Mouse (Mus musculus) embryonic facial prominence, embryonic 10.5 days (tissue): ENCODE measurements at regions not wholly inside any gene's neighbourhood (a gene's known extent, or its start where the extent isn't known, plus 50 kb on each side); places are given as distances from the start of the nearest gene placed in this dataset.
"Not testable (repeated sequence)": the region's sequence is repeated elsewhere in the genome, so short reads cannot be mapped to it uniquely, and the experiment has no call there.

Experiments used
- DNase-seq: peaks from one replicate; pipeline ENCODE4 v3.0.0-alpha.2; 2017; ENCODE audit warnings: low spot score
- H3K27ac ChIP-seq: fragments of 300-500 bp; sonication (generic); replicated peaks from 2 replicates; pipeline ENCODE4 v1.5.1; 2016; ENCODE audit warnings: mild to moderate bottlenecking
- H3K27me3 ChIP-seq: fragments of 300-500 bp; sonication (generic); replicated peaks from 2 replicates; pipeline ENCODE4 v1.6.1; 2016; ENCODE audit warnings: low read depth, mild to moderate bottlenecking; ENCODE audit not compliant: poor library complexity, severe bottlenecking
- H3K36me3 ChIP-seq: fragments of 300-500 bp; sonication (generic); replicated peaks from 2 replicates; pipeline ENCODE4 v1.6.1; 2016; ENCODE audit warnings: mild to moderate bottlenecking, moderate library complexity
- H3K4me1 ChIP-seq: fragments of 300-500 bp; sonication (generic); 2 replicates; pipeline ENCODE4 v1.6.1; 2016
- H3K4me3 ChIP-seq: fragments of 300-500 bp; sonication (generic); 2 replicates; pipeline ENCODE4 v1.5.1; 2016; ENCODE audit warnings: mild to moderate bottlenecking, moderate library complexity
- H3K9me3 ChIP-seq: fragments of 300-500 bp; sonication (generic); 2 replicates; pipeline ENCODE4 v1.6.1; 2016; ENCODE audit warnings: mild to moderate bottlenecking
- WGBS: fragments of 180-500 bp; shearing (Covaris S2); methylation state at CpG from one replicate; pipeline ENCODE4 v1.1.7; 2016; 5-methylcytosine and 5-hydroxymethylcytosine counted together

DNA sequence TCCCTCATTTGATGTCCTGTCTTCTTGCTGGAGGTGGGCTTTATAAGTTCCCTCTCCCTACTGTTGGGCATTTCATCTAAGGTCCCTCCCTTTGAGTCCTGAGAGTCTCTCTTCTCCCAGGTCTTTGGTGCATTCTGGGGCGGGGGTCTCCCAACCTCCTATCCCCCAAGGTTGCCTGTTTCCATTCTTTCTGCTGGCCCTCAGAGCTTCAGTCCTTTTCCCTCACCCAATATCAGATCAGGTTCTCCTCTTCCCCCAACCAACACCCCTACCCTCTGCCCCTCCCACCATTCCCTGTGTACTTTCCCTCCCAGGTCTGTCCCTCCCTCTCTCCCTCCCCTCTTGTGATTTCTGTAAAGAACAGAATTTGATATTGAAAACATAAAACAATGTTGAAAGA is 297.9 kb downstream of the Med10 start:
- not testable (repeated sequence) for H3K4me3 ChIP-seq, H3K4me1 ChIP-seq, H3K27me3 ChIP-seq, H3K36me3 ChIP-seq, H3K27ac ChIP-seq, DNase-seq, H3K9me3 ChIP-seq
- WGBS: 76% methylated on average over 1 of the region's 1 CpGs

DNA sequence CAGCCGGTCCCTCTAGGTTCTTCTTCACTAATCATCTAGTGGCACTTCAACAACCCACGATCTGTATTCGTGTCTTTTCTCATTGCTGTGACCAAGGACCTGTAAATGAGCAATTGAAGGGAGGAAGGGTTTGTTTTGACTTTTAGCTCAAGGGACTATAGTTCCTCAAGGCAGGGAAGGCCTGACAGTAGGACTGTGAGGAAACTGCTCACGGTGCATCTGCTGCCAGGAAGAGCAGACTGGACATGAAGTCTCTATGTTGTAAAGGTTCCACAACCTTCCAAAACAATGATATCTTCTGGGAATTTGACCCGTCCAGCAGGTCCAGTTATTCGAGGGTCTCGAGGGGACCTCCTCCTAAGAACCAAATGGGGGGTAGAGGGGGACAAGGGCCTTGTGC is 300.8 kb downstream of the Med10 start:
- no peaks in the 10 kb centered on the region for H3K27me3 ChIP-seq
- WGBS: 88% methylated on average over 7 of the region's 7 CpGs
- H3K4me3 ChIP-seq: no peak overlapping the region
- H3K9me3 ChIP-seq: no peaks in the 10 kb centered on the region
- H3K27ac ChIP-seq: no peak overlapping the region
- no peak for DNase-seq
- no peaks in the 10 kb centered on the region for H3K36me3 ChIP-seq
- no peaks in the 10 kb centered on the region for H3K4me1 ChIP-seq

DNA sequence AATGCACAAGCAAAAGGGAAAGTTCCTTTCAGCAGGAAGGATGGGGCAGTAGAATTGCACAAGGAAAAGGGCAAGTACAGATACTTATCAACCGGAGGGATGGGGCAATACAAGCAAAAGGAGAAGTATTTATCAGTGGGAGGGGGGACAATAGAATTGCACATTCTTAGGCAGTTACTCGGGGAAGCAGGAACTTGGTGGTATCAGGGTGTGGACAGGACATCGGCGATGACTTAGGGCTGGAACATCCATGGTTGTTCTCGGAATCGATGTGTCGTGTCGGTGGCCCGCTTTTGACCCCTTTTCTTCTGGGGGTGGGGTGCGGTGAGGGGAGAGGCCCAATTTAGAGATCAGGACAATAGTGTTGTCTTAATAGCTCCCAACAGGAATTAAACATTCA is 301.3 kb downstream of the Med10 start:
- not testable (repeated sequence) for H3K4me3 ChIP-seq, DNase-seq, H3K9me3 ChIP-seq, H3K4me1 ChIP-seq, H3K27me3 ChIP-seq, H3K36me3 ChIP-seq, H3K27ac ChIP-seq
- 92% methylated on average over 10 of the region's 10 CpGs for WGBS

GRCm38 (mm10) chr13:70103903-70104302 is 301.7 kb downstream of the Med10 start:
- DNase-seq: no peak
- Histone ChIP-seq H3K27me3 (no peaks in the 10 kb centered on the region), H3K9me3 (no peaks in the 10 kb centered on the region), H3K4me3 (no peak overlapping the region), H3K36me3 (no peaks in the 10 kb centered on the region), H3K4me1 (no peaks in the 10 kb centered on the region), H3K27ac (no peak overlapping the region)
- WGBS: 88% methylated on average over 4 of the region's 4 CpGs

DNA sequence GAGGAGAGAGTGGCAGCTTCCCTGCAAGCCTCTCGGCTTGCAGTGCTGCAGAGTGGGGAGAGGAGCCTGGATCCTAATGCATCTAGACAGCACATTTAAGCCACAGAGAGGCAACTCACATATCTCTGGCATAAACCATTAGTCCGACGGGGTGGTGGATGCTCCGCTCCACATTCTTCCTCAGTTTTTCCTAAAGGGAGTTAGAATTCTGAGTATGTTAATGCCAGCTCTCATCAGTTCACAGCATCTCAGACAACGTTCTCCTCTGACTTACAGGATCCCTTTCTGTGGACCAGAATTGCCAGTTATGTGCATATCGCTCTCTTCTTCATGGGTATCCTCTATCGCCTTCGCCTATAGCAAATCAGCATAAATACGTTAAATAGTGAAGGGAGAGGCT is 313.4 kb downstream of the Med10 start:
- DNase-seq: no peak
- Histone ChIP-seq H3K9me3 (no peaks in the 10 kb centered on the region), H3K27me3 (no peaks in the 10 kb centered on the region), H3K36me3 (no peaks in the 10 kb centered on the region), H3K27ac (no peak overlapping the region), H3K4me3 (no peak overlapping the region), H3K4me1 (no peaks in the 10 kb centered on the region)
- 83% methylated on average over 9 of the region's 9 CpGs for WGBS

DNA sequence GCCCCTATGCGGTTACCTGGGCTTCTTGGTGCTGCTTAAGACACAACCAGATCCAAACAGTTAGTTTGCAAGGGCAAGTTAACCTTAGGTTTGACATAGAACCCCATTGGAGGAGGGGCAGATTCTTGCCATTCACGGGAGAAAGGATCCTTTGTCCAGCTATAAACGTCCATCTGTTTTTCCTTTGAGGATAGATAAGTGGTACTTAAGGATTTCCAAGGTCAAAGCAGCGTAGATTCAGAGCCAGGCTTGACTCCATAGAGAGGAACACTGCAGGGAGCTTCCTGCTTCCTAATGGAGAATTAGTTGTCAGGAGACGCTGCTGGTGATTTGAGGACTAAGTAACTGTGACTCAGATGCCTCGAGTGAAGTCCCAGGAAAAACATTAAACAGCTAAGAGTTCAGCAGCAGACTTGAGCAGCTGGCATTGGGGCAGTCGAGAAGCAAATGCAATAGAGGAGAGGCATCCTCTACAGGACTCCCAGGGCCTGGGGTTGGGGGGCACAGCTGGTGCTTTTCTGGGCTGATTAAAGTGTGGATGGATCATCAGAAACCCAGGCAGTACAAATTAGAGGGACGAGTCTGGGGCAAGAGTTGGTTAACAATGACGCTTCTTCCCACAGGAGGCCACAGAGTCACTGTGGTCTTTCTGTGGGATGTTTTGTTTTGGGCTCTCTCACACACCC is 322.8 kb downstream of the Med10 start:
- H3K27me3 ChIP-seq: no peaks in the 10 kb centered on the region
- H3K9me3 ChIP-seq: no peaks in the 10 kb centered on the region
- no peak overlapping the region for H3K4me3 ChIP-seq
- peaks cover 9% of the 10 kb centered on the region; the same call in 1 of the 2 replicates for H3K4me1 ChIP-seq
- no peaks in the 10 kb centered on the region for H3K36me3 ChIP-seq
- WGBS: 29% methylated on average over 9 of the region's 9 CpGs
- no peak for DNase-seq
- no peak overlapping the region; the same call in 1 of the 2 replicates for H3K27ac ChIP-seq

DNA sequence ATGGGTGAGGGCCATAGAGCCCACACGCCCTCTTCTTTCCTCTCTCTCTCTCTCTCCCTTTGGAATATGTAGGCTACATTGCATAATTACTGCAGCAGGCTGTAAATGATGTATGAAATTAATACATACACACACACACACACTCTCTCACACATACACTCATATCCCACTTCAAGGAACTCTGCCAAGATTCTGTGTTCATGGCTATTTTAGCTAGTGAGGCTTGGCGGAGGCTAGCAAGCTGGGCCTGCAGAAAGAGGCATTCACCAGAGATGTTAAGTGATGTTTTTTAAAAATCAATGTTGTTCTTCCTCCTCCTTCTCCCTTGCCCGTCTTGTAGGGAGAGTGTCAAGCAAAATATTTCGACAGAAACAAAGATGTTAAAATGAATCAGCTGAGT is 325.1 kb downstream of the Med10 start:
- H3K4me3 ChIP-seq: no peak overlapping the region
- 84% methylated on average over 4 of the region's 4 CpGs for WGBS
- no peak for DNase-seq

DNA sequence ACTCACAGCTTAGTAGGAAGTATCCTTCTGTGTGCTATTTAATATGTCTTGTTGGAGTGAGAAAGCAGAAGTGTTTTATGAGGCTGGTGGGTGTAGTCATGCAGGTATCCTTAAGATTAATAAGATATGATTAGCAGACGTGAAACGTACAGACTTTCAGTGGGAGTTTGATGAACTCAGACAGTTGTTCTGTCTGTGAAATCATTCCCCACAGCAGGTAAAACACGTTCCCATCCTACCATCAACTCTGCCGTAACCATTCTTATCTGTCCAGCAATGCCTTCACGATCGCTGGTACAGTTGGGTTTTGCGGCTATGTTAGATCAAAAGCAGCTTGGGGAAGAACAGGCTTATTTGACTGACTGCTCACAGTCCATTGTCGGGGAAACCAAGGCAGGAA is 332.3 kb downstream of the Med10 start:
- no peak overlapping the region for H3K27ac ChIP-seq
- H3K4me3 ChIP-seq: no peak overlapping the region
- WGBS: 92% methylated on average over 8 of the region's 8 CpGs
- H3K36me3 ChIP-seq: no peaks in the 10 kb centered on the region
- no peaks in the 10 kb centered on the region for H3K4me1 ChIP-seq
- no peaks in the 10 kb centered on the region for H3K9me3 ChIP-seq
- DNase-seq: no peak
- H3K27me3 ChIP-seq: no peaks in the 10 kb centered on the region

More for the DNA sequence above, 325.1 kb downstream of the Med10 start:
- Histone ChIP-seq H3K36me3 (no peaks in the 10 kb centered on the region), H3K27me3 (no peaks in the 10 kb centered on the region), H3K9me3 (no peaks in the 10 kb centered on the region), H3K27ac (no peak overlapping the region), H3K4me1 (peaks cover 9% of the 10 kb centered on the region; the same call in 1 of the 2 replicates)

DNA sequence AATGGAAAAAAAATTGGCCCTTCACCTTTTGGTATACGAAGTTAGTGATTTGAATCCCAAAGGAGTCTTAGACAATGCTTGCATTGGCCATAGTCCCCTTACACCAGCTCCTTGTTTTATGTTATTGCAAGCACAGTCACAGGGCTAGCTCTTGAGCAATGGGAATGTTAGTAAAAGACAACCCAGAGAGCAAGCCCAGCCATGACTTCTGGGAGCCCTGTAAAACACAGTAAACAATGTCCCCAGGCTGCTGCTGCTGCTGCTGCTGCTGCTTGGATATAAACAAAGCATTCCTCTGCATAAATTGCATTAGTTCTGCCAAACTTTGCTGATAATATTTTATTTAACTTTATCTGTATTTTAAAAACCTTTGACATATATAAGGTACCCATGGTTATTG is 334.0 kb downstream of the Med10 start:
- 84% methylated on average over 1 of the region's 1 CpGs for WGBS

GRCm38 (mm10) chr13:70144461-70144860 is 342.3 kb downstream of the Med10 start:
- Histone ChIP-seq H3K27ac (no peak overlapping the region), H3K4me1 (peaks cover 6% of the 10 kb centered on the region), H3K4me3 (no peak overlapping the region), H3K9me3 (no peaks in the 10 kb centered on the region), H3K27me3 (peaks cover 6% of the 10 kb centered on the region), H3K36me3 (no peaks in the 10 kb centered on the region)
- 78% methylated on average over 4 of the region's 4 CpGs for WGBS
- no peak for DNase-seq

More for the DNA sequence above, 334.0 kb downstream of the Med10 start:
- Histone ChIP-seq H3K27me3 (no peaks in the 10 kb centered on the region), H3K4me3 (no peak overlapping the region), H3K36me3 (no peaks in the 10 kb centered on the region), H3K4me1 (no peaks in the 10 kb centered on the region), H3K27ac (no peak overlapping the region), H3K9me3 (no peaks in the 10 kb centered on the region)
- DNase-seq: no peak

DNA sequence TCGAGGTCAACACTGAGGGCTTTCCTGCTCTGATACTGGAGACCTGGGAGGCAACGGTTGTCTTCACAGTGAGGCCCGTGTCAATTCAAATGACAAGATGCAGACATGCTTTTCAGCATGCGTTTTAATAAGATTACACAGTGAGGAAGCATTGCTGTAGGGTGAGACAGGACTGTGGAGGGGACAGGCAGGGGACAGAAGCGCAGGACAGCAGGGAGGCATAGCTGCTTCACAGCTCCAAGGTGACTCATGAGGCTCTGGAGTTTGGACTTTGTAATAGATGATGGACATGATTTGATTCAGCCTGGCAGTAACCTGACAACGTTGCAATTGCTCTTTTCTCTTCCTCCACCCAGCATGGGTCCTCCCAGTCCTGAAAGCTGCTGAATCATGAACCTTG is 343.3 kb downstream of the Med10 start:
- DNase-seq: no peak
- peaks cover 15% of the 10 kb centered on the region for H3K27me3 ChIP-seq
- peaks cover 15% of the 10 kb centered on the region for H3K4me1 ChIP-seq
- H3K27ac ChIP-seq: no peak overlapping the region
- H3K36me3 ChIP-seq: no peaks in the 10 kb centered on the region
- 68% methylated on average over 6 of the region's 6 CpGs for WGBS
- no peak overlapping the region for H3K4me3 ChIP-seq
- no peaks in the 10 kb centered on the region for H3K9me3 ChIP-seq

DNA sequence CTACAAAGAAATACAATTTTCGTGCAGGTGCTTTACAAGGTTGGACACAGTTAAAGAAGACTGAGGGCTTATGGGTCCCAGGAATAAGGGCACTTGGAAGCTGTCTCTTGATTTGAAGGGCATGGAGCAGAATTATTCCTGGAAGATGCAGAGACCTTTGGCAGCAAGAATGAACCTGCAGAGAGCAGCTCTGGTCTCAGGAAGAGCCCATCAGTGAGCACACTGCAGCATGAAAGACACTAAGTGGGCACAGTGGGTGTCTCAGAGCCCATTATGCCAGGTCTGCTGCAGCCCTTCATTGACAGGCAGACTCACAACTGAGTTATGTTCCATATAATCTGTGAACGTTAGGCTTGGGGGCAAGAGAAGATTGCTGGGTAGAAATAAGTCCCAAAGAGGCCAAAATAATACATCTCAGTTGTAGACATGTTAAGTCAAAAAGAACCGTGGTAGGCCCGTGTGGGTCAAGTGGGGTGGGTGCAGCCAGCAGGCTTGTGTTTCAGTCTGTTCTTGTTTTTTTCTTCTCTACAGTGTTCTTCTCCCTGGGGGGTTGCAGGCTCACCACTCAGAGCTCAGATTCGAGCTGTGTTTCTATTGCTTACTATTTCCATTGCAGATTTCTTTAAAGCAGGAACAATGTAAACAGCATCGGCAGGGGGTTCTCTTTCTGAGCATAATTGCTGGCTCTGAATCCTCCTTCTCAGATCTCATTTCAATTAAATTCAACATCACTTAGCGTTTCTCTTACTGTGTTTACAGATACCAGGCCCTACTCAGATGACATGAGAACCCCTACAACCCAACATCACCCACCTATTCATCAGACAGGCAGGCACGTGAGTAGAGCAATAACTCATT is 347.1 kb downstream of the Med10 start:
- Histone ChIP-seq H3K27ac (no peak overlapping the region), H3K36me3 (no peaks in the 10 kb centered on the region), H3K4me1 (peaks cover 15% of the 10 kb centered on the region), H3K4me3 (no peak overlapping the region), H3K27me3 (peaks cover 20% of the 10 kb centered on the region), H3K9me3 (no peaks in the 10 kb centered on the region)
- DNase-seq: no peak
- WGBS: 26% methylated on average over 8 of the region's 8 CpGs

DNA sequence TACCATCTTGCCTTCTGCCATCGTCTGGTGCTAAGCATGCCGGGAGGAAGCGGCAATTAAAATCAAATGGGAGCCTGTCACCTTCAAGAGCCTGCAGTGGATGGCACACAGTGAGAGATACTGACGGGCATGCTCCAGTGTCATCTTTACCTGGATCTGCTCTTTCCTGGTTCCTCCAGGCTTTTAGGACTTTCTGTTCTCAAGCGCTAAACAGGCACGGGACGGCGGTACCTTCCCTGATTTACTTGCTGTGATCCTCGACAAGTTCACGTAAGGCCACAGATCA is 347.6 kb downstream of the Med10 start:
- WGBS: 40% methylated on average over 10 of the region's 10 CpGs
- Histone ChIP-seq H3K36me3 (no peaks in the 10 kb centered on the region), H3K4me1 (peaks cover 15% of the 10 kb centered on the region), H3K4me3 (no peak overlapping the region), H3K27me3 (peaks cover 20% of the 10 kb centered on the region), H3K27ac (no peak overlapping the region), H3K9me3 (no peaks in the 10 kb centered on the region)
- peak; percentile 8 for DNase-seq
